Comparison of ENCODE assay signal across 8 mouse cellular contexts in the genomic region with DNA sequence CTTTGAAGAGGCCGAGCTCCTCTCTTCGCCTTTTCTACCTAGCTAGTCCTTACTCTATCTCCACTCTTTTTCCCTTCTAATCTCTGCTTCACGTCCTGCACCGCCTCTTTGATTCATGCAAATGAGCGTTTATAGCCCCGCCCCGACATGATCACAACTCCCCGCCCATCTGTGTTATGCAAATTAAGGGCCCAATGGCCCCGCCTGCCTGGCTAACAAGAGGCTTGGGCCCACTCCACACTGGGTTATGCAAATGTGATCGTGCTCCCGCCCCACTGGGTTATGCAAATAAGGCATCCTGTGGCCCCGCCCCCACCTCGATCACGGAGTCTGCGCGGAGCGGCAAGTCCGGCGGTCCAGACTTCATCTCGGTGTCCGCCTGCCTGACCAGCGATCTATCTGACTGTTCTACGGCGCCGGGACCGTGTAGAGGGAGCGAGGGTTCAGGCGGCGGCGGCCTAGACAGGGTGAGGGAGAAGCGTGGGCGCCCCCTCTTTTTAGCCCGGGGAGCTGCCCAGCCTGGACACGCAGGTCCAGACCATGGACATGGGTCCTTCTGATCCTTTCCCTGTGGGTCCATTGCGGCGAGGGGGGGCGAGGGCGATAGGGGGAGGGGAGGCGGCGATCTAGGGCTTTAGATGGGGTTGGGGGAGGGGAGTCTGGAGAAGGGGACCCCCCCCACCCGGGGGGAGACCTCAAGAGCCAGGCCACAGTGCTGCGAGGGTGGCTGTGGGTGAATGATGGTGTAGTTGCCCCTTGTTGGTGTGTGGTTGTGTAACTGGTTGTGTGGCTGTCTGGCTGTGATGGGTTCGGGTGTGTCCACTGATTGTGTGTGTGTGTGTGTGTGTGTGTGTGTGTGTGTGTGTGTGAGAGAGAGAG. TPM values are rescaled to one million over a fixed set of nuclear protein-coding genes. Genes with fewer than 3 reads are reported as not detected.
A peak's percentile ranks its signal among the peaks of the same experiment; 100 is the strongest.
DNase-seq lines count a peak whose midpoint lies in the region; ATAC-seq and TF ChIP-seq lines count a peak whose summit lies in the region.

Gene Plppr2 (plus strand): TSS at position 342 of the 879 bp plus-strand sequence.

- peak; percentile 85 for TF ChIP-seq POLR2A in cortical plate, adult 2 months (IDR thresholded peaks at IDR 0.05; ENCODE audit: extremely low read depth, insufficient read depth, low read length)

- peak; percentile 95 for ATAC-seq in activated CD4-positive, CD25-positive, alpha-beta regulatory T cell, adult 4 months
- peak; percentile 96 for ATAC-seq in hindbrain, postnatal 0 days

- no peaks in the 10 kb centered on the region for H3K9me3 ChIP-seq in hindbrain, postnatal 0 days (ENCODE audit: low read length)

- peak within 1 kb of the TSS; percentile 58 for H3K4me3 ChIP-seq in cortical plate, adult 2 months (ENCODE audit: insufficient read depth, low read length)
- H3K4me3 ChIP-seq in gastrocnemius, adult 2 months = peak within 1 kb of the TSS; percentile 77
- H3K4me3 ChIP-seq in hindbrain, postnatal 0 days (ENCODE audit: low read length) = peak within 1 kb of the TSS; percentile 67

- no peaks in the 10 kb centered on the region for H3K4me1 ChIP-seq in cortical plate, adult 2 months (ENCODE audit: control insufficient read depth, insufficient read depth, low read length)
- H3K4me1 ChIP-seq in hindbrain, postnatal 0 days (ENCODE audit: insufficient read depth, low read length) = peaks cover 6% of the 10 kb centered on the region; the same call in 1 of the 2 replicates

- H3K9ac ChIP-seq in hindbrain, postnatal 0 days (replicated peaks; ENCODE audit: low read length) = peak within 1 kb of the TSS; percentile 87

- TF ChIP-seq CTCF in cortical plate, adult 2 months (IDR thresholded peaks at IDR 0.05; ENCODE audit: extremely low read depth, insufficient read depth, low read length) = no peak
- no peak for TF ChIP-seq CTCF in gastrocnemius, adult 2 months (IDR thresholded peaks at IDR 0.05)
- TF ChIP-seq CTCF in hindbrain, postnatal 0 days (IDR thresholded peaks at IDR 0.05; ENCODE audit: low read depth) = no peak

- DNase-seq in gastrocnemius, adult 2 months = peak; percentile 94
- DNase-seq in hindbrain, postnatal 0 days (ENCODE audit: low spot score) = peak; percentile 99
- peak; percentile 98 for DNase-seq in left cerebral cortex, adult 18-20 months (ENCODE audit: low spot score in 2 of 2)
- DNase-seq in lung, postnatal 4 days = peak; percentile 97
- DNase-seq in retina, postnatal 1 day = peak; percentile 99
- DNase-seq in thymus, postnatal 4 days = peak; percentile 86

- 1% methylated on average over 38 of the region's 43 CpGs for WGBS in hindbrain, postnatal 0 days

- H3K36me3 ChIP-seq in hindbrain, postnatal 0 days (ENCODE audit: insufficient read depth, low read length) = peaks cover 9% of the 10 kb centered on the region; the same call in 1 of the 2 replicates

- intact Hi-C loops in gastrocnemius, adult 2 months (cut with DNase I) = no loop called here

- H3K4me2 ChIP-seq in hindbrain, postnatal 0 days (ENCODE audit: low read depth, low read length) = peak within 1 kb of the TSS; percentile 68

- H3K27ac ChIP-seq in cortical plate, adult 2 months (ENCODE audit: insufficient read depth, low read length) = no peak within 1 kb of the TSS
- H3K27ac ChIP-seq in gastrocnemius, adult 2 months = peak within 1 kb of the TSS; percentile 41; the same call in 1 of the 2 replicates
- peak within 1 kb of the TSS; percentile 83 for H3K27ac ChIP-seq in hindbrain, postnatal 0 days

- no peaks in the 10 kb centered on the region for H3K27me3 ChIP-seq in hindbrain, postnatal 0 days (ENCODE audit: insufficient read depth, low read length)

RNA-seq across cellular contexts. Expression of gene Plppr2, which starts in this region (rescaled TPM):
- under 1 TPM; 0.17 to 0.36 TPM for polyA plus RNA-seq in activated CD4-positive, CD25-positive, alpha-beta regulatory T cell, adult 4 months (2017; shearing (Covaris generic))
- 183 and 199 TPM in 2 replicates for polyA plus RNA-seq in cortical plate, adult 2 months (2012; rRNA removed)
- total RNA-seq in gastrocnemius, adult 2 months (2021) = under 1 TPM; 0.36 to 0.98 TPM
- total RNA-seq in hindbrain, postnatal 0 days (2014; rRNA removed) = 147 and 151 TPM in 2 replicates
- polyA plus RNA-seq in hindbrain, postnatal 0 days (2015; fragmentation: Nextera tagmentation; extraction: Ambion mirVana) = 85.6 and 95.2 TPM in 2 replicates
- 100 to 1,000 TPM; 171 to 178 TPM for total RNA-seq in left cerebral cortex, adult 18-20 months (2021)

Comparison
In these comparisons a context has a peak if more than half of its experiments do, and no peak if none do; other contexts are left out.
1. RNA of gene Plppr2 (total RNA-seq): 171 to 178 TPM in left cerebral cortex, adult 18-20 months and 147 to 151 TPM in hindbrain, postnatal 0 days; 0.36 to 0.98 TPM in gastrocnemius, adult 2 months; every median in the first group is over 10 times any median in the second.
2. RNA of gene Plppr2 (polyA plus RNA-seq): 183 to 199 TPM in cortical plate, adult 2 months and 85.6 to 95.2 TPM in hindbrain, postnatal 0 days; 0.17 to 0.36 TPM in activated CD4-positive, CD25-positive, alpha-beta regulatory T cell, adult 4 months; every median in the first group is over 10 times any median in the second.
3. Peak in ATAC-seq in activated CD4-positive, CD25-positive, alpha-beta regulatory T cell, adult 4 months; RNA of the gene not detected or under 1 TPM.
4. Peak in DNase-seq, H3K4me3 ChIP-seq and H3K27ac ChIP-seq in gastrocnemius, adult 2 months; RNA of the gene not detected or under 1 TPM.
5. Peak in every context shown above with its lines, with median percentiles within 50 percentile points of each other: H3K4me3 ChIP-seq and DNase-seq.